Mouse (Mus musculus) G1E (cell line): ENCODE data around the gene Krtap3-1.

Experiments
- CTCF ChIP-seq: IDR thresholded peaks from 2 replicates; pipeline ENCODE4 v1.5.1; 2012; ENCODE audit warnings: low read depth, low read length, inconsistent platforms, mixed read lengths
- TAL1 ChIP-seq: conservative IDR thresholded peaks from 2 replicates; pipeline ENCODE4 v1.6.1; 2012; ENCODE audit warnings: low read depth, low read length, inconsistent platforms, mixed read lengths

DNA sequence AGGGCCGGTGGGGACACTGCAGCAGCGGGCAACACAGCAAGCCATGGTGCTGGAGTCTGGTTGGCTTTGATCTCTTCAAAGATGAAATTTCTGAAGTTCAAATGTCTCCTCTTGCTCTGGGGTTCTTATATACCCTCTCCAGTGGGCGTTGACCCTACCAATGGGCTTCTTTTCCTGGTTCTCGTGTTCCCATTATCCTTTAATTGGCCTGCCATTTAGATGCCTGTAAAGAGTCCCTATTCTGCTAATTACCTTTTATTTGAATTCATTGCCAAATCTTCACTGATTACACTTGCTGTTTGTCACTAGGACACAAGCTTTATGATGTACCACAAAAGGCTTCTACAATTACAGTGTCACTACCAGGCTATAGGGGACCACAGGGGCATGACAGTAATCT is 15.7 kb downstream of the Krtap3-1 start, which contains the start of gene Krtap3-3:
- TF ChIP-seq CTCF (no peak), TAL1 (no peak)
